Mouse (Mus musculus) adrenal gland, postnatal 10 days (tissue): ENCODE results near the gene Ptpdc1. TPM values are rescaled to one million over a fixed set of nuclear protein-coding genes. Genes with fewer than 3 reads are reported as not detected.
A peak's percentile ranks its signal among the peaks of the same experiment; 100 is the strongest.

Source experiments
- DNase-seq: peaks from one replicate; pipeline ENCODE4 v3.0.0; 2021; ENCODE audit warnings: mixed read lengths
- long read RNA-seq, 2 experiments: library from polyadenylated mRNA; stranded (forward); transcript quantifications; one replicate each; pipeline ENCODE4 v2.0.0; 2021
- total RNA-seq, 2 experiments: library from RNA; stranded (reverse); gene quantifications; 2 replicates each; pipeline ENCODE4 v1.2.3; 2021

Gene Ptpdc1
- 10 to 100 TPM in 1 of 2 experiments, 1 to 10 TPM in 1; 7.5 to 11.8 TPM for total RNA-seq
- long read RNA-seq, experiment 1, full-length matches to known transcripts, result 2 of 3 reads
- long read RNA-seq, experiment 1, partial matches to known transcripts, result 0 of 3 reads
- long read RNA-seq, experiment 1, other reads (novel, unspliced or antisense), result 1 of 3 reads
- long read RNA-seq, experiment 2, full-length matches to known transcripts, result 1 of 4 reads
- long read RNA-seq, experiment 2, partial matches to known transcripts, result 2 of 4 reads
- long read RNA-seq, experiment 2, other reads (novel, unspliced or antisense), result 1 of 4 reads

- peak; percentile 98 for DNase-seq
These were observed at the start of gene Ptpdc1 for GRCm38 (mm10) chr13:48625433-48626184. Gene Ptpdc1 (minus strand): TSS chr13:48625664.

DNA sequence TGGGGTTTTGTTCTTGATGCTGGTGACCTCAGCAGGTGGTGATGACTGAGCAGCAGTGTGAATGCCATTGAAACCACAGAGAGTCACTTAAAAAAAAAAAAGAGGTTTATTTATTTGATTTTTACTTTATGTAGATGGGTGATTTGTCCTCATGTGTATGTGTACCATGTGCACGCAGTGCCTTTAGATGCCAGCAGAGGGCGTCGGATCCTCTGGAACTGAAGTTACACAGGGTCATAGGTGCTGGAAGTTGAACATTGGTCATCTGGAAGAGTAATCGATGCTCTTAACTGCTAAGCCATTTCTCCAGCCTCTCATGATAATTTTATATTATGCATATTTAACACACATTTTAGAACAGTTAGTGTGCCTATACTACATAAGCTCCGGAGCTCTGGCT lies 49.1 kb upstream of the Ptpdc1 start:
- no peak for DNase-seq

GRCm38 (mm10) chr13:48672312-48672840 lies 46.9 kb upstream of the Ptpdc1 start:
- DNase-seq, result no peak

- DNase-seq, result no peak
These were observed 43.6 kb upstream of the Ptpdc1 start for GRCm38 (mm10) chr13:48668976-48669534.

DNA sequence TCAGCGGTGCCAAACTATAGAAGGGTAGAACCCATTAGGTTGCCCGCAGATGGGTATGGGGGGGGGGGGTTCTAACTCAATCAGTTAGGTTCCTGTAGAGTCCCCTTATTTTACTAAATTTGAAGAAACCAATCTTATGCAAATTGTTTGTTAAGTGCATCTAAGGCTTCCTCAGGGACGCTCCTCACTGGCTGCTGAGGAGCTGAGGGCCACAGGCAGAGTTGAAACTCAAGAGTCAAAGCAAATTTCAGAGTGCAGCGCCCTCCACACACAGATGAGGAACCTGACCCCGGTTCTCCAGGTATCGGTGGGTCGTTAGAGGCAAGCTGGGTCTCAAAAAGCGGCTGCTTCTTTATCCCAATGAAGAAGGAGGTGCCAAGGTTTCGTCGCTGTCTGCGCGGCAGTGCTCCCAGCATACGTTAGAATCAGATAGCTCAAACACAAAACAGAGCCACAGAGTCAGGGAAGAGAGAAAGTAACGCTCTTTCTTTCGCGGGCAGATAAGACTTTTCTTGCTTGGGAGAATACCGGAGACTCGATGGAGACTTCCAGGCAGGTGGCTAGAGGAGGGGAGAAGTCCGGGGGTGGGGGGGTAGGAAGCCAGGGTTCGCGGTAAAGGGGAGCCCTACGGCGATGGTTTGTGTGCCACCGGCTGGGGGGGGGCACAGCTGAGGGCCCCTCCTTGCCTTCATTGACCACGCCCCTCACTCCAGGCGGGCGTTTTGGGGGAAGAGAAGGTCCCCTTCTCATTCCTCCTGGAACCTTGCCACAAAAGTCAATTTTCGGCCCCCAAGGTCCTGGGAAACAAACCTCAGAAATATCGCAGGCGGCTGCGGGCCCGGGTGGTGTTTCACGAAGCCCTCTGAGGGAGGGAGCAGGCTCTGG lies 42.9 kb upstream of the Ptpdc1 start:
- no peak for DNase-seq

- no peak for DNase-seq
These were observed 42.0 kb upstream of the Ptpdc1 start for GRCm38 (mm10) chr13:48667461-48667860.

DNA sequence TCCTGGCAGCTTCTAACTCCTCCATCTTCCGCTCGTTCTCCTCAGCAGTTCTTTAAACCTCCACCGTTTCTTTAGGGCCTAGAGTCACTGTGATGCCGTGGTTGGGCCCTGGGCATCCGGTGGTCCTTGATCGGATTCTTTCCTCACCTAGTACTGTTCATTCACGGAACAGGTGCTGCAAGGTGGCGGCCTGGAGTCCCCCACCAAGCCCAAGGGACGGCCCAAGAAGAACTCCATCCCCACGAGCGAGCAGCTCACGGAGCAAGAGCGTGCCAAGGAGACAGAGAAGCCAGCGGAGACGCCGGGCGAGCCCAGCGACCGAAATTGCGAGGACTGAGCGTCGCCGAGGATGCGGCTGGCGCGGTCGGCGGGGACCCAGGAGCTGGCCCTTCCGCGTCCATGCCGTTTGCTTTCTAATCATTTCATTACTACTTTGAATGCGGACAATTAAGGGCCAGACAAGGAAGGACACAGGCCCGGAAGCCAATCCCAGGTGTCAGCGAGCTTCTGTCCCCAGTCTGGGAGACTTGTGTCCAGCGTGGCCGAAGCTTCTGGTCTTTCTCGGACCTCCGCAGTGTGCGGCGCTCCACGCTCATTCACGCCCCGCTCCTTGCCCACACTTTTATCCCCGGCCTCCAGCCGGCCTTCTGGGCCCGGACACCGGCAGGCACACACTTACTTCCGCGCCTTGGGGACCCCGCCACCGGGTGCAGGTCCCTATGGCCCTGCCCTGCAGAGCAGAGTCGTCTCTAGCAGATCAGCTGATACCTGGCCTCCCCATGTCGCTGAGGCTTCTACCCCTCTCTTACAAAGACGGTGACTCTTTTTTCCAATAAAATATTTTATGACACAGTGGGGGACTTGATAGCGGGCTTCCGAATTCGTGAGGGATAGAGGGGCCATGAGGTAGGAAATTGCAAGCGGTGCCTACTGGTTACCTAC lies 40.5 kb upstream of the Ptpdc1 start:
- DNase-seq, result no peak

DNA sequence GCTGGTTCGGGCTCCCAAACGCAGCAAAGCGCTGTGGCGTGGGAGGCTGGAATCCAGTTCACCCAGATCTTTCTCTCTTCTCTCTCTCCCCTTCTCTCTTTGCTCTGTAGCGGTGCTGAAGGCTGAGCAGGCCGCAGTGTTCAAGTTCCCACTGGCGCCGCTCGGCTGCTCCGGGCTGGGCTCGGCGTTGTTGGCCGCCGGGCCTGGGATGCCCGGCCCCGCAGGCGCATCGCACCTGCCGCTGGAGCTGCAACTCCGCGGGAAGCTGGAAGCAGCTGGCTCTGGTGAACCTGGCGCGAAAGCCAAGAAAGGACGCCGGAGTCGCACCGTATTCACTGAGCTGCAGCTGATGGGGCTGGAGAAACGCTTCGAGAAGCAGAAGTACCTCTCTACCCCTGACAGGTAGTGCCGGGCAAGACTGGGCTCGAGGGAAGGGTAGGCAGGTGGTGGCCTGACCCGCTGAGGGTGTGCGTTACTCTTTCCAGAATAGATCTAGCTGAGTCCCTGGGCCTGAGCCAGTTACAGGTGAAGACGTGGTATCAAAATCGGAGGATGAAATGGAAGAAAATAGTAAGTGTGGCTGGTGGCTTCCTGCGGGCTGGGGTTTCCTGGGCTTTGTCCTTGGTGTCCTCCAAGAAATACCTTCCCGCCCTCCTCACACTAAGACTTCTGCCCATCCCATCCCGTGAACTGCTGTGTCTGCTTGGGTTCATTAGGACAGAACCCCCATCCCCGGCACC lies 39.6 kb upstream of the Ptpdc1 start:
- DNase-seq, result no peak

DNA sequence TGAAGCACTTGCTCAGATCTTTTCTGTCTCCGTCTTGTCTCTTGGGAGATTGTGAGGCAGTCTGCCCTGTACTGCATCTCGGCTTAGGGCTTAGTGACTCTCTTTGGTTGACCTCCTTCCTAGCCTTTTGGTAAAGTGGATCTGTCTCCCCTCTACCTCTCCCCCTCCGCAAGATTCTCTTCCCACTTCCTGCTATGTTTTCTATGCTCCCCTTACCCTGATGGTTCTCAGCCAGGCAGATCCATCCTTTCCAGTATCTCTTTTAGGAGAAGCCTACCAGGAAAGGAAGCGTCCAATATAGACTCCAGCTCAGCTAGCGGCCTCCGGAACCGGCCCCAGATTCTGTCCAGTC lies 38.5 kb upstream of the Ptpdc1 start:
- DNase-seq, result no peak

GRCm38 (mm10) chr13:48663211-48663987 lies 37.9 kb upstream of the Ptpdc1 start:
- DNase-seq, result no peak

- DNase-seq, result no peak
These were observed 37.1 kb upstream of the Ptpdc1 start, which contains the start of gene Barx1 for GRCm38 (mm10) chr13:48662431-48663143. Gene Barx1 (plus strand): TSS chr13:48662998.

- no peak for DNase-seq
These were observed 36.1 kb upstream of the Ptpdc1 start for GRCm38 (mm10) chr13:48661561-48661960.

- DNase-seq, result no peak
These were observed 35.3 kb upstream of the Ptpdc1 start for GRCm38 (mm10) chr13:48660741-48661140.

DNA sequence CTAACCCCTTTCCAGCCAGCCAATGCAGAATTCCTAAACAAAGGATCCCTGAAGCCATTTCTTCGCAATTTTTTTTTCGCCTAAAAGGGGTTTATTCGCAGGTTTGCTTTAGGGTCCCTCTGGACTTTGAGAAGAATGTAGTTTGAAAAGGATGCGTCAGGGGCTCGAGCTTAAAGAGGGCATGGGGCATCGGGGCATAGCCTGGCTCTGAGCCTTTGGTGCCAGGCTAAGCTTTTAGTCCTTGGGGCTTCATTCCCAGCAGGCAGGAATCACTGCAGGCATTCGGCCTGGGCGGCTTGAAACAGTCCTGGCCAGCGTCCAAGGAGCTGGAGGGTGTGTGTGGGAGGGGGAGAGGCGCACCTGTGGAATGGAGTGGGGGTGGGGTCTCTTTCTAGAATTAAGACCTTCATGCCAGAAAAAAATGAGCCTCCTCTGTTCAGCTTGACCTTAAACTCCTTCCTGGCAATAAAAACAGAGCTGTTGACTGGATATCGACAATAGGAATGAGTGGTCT lies 34.8 kb upstream of the Ptpdc1 start:
- DNase-seq, result no peak

DNA sequence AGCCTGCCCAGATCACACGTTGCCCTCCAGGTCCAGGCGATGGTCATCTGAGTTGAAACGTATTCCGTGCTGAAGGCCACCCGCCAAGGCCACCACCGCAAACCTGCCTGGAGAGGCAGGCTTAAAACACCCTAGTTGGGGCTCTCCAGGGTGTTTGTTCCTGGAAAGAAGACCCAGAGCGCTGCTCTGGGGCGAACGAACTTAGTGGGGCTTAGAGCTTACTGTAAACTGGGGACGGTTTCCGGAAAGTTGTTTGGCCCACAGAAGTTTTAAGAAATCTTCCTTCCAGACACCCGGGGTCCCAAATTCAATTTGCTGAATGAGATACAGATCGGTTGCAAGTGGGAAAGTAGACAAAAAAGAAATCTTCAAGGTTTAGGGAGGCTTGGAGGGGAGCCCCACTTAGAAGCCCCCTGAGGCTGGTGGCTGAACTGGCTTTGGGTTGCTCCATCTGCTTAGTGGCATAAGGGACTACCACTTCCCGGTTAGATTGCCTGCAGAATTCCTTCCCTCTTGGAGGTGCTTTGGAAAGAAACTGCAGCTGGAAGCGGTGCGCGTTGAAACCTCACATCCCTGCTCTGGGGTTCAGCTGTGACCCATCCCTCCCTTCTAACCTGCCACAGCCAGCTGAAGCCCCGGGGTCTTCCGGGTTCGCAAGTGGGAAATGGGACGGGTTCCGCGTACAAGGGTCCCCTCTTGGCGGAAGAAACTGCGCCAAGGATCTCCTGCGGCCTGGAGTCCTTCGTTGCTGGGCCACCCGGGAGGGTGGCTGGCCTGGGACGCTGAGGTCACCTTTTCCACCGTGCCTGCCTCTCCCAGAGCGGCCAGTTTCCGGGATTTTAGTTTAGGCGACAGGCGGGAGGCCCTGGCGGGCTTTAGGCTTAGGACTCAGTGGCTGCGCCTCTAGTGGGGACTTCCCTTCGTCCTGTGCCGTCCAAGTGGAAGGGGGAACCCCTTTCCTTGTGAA lies 34.1 kb upstream of the Ptpdc1 start:
- DNase-seq, result no peak

GRCm38 (mm10) chr13:48658588-48659253 lies 33.3 kb upstream of the Ptpdc1 start:
- DNase-seq, result no peak

DNA sequence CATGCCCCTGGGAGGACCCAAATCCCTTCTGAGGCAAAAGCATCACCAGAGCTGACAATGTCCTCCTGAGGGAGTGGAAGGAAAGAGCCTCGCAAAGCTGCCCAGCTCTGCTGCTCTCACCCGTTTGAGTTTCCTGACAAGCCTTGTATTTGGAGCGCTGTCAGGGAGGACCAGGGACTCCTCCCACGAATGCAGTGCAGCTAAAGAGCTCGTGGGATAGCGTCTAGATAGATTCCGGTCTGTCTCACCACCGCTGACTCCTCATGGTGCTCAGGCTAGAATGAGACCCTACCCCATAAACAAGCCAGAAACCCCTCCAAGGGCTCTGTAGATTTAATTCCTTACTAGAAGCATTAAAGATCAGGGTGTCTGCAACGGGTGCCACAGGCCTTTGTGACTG lies 32.3 kb upstream of the Ptpdc1 start:
- DNase-seq, result no peak
